Mouse (Mus musculus): ENCODE measurements around the gene Pkig. TPM values are rescaled to one million over a fixed set of nuclear protein-coding genes. Genes with fewer than 3 reads are reported as not detected.
A peak's percentile ranks its signal among the peaks of the same experiment; 100 is the strongest.
"Not testable (repeated sequence)": the region's sequence is repeated elsewhere in the genome, so short reads cannot be mapped to it uniquely, and the experiment has no call there.

Gene Pkig
- polyA plus RNA-seq, 1 experiment from 2014 or later = 165 TPM

- no peak overlapping the region for H3K4me3 ChIP-seq (ENCODE audit: low read depth, low read length)
- H3K27ac ChIP-seq (replicated peaks; ENCODE audit: low read depth, low read length) = no peak overlapping the region
- no peaks in the 10 kb centered on the region for H3K36me3 ChIP-seq (ENCODE audit: control insufficient read depth, insufficient read depth, low read length)
- DNase-seq (ENCODE audit: low spot score) (peak; percentile 37), ATAC-seq (ENCODE audit: low read depth) (no peak)
- no peaks in the 10 kb centered on the region for H3K27me3 ChIP-seq (replicated peaks; ENCODE audit: control insufficient read depth, insufficient read depth, low read length)
- peaks cover 6% of the 10 kb centered on the region; the same call in 1 of the 2 replicates for H3K9me3 ChIP-seq (ENCODE audit: control insufficient read depth, low read length)
- WGBS = 85% methylated on average over 5 of the region's 5 CpGs
- no peak overlapping the region for H3K4me2 ChIP-seq (ENCODE audit: low read depth, low read length)
- no peak overlapping the region for H3K9ac ChIP-seq (ENCODE audit: low read depth, low read length)
- H3K4me1 ChIP-seq (ENCODE audit: control insufficient read depth, insufficient read depth, low read length) = peaks cover 6% of the 10 kb centered on the region; the same call in 1 of the 2 replicates
Observed at GRCm38 (mm10) chr2:163646461-163647080, 11.6 kb upstream of the Pkig start.

GRCm38 (mm10) chr2:163655699-163656098 is 2.5 kb upstream of the Pkig start:
- not testable (repeated sequence) for DNase-seq (ENCODE audit: low spot score); H3K4me3 ChIP-seq (ENCODE audit: low read depth, low read length); ATAC-seq (ENCODE audit: low read depth); H3K4me1 ChIP-seq (ENCODE audit: control insufficient read depth, insufficient read depth, low read length); H3K9ac ChIP-seq (ENCODE audit: low read depth, low read length); H3K36me3 ChIP-seq (ENCODE audit: control insufficient read depth, insufficient read depth, low read length); H3K27me3 ChIP-seq (replicated peaks; ENCODE audit: control insufficient read depth, insufficient read depth, low read length); H3K27ac ChIP-seq (replicated peaks; ENCODE audit: low read depth, low read length); H3K9me3 ChIP-seq (ENCODE audit: control insufficient read depth, low read length); H3K4me2 ChIP-seq (ENCODE audit: low read depth, low read length)
- 92% methylated on average over 6 of the region's 12 CpGs for WGBS

DNA sequence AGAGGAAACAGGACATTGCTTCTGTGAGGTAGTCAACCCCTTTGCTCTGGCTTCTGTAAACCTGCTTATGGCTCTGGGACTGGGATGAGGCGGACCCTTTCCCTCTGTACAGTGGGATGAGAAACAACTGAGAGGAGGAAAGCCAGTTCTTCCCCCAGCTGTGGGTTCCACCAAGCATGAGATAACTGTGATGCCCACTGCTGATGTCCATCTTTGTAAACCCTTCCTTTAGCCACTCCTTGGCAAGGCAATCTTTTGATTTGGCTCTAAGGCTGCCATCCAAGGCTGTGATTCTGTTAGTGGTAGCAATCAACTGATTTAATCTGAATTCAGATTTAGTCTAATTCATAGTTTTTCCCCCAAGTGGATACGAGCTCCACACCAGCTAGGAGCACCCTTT is 700 bp upstream of the Pkig start:
- Histone ChIP-seq H3K4me1 (ENCODE audit: control insufficient read depth, insufficient read depth, low read length) (peaks cover 7% of the 10 kb centered on the region), H3K27me3 (replicated peaks; ENCODE audit: control insufficient read depth, insufficient read depth, low read length) (no peaks in the 10 kb centered on the region), H3K36me3 (ENCODE audit: control insufficient read depth, insufficient read depth, low read length) (no peaks in the 10 kb centered on the region), H3K4me3 (ENCODE audit: low read depth, low read length) (no peak overlapping the region), H3K9ac (ENCODE audit: low read depth, low read length) (no peak overlapping the region), H3K9me3 (ENCODE audit: control insufficient read depth, low read length) (no peaks in the 10 kb centered on the region), H3K27ac (replicated peaks; ENCODE audit: low read depth, low read length) (no peak overlapping the region), H3K4me2 (ENCODE audit: low read depth, low read length) (peak overlapping the region; percentile 73; the same call in 1 of the 2 replicates)
- 84% methylated on average over 2 of the region's 2 CpGs for WGBS
- ATAC-seq (ENCODE audit: low read depth) (no peak), DNase-seq (ENCODE audit: low spot score) (no peak)

DNA sequence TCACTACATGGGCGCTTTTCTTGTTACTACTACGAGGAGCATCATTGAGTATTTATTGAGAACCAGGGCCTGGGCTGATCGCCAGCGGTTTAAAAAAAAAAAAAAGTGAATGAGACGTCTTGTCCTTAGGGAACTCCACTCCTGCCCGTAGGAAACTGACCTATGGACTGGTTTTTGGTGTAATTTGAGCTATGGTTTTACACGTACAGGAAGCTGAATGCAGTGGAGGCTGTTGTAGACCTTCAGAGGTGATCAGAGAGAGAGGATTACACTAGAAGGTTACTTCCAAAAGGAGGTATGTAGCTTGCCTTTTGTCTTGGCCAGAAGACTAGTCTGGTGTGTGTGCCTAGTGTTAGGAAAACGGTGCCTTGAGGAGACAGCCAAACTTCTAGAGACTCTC is 755 bp downstream of the Pkig start:
- peak; percentile 42 for DNase-seq (ENCODE audit: low spot score)
- Histone ChIP-seq H3K4me1 (ENCODE audit: control insufficient read depth, insufficient read depth, low read length) (peaks cover 7% of the 10 kb centered on the region), H3K4me3 (ENCODE audit: low read depth, low read length) (peak overlapping the region; percentile 81), H3K36me3 (ENCODE audit: control insufficient read depth, insufficient read depth, low read length) (no peaks in the 10 kb centered on the region), H3K27ac (replicated peaks; ENCODE audit: low read depth, low read length) (peak overlapping the region; percentile 79), H3K9me3 (ENCODE audit: control insufficient read depth, low read length) (no peaks in the 10 kb centered on the region), H3K4me2 (ENCODE audit: low read depth, low read length) (peak overlapping the region; percentile 73), H3K27me3 (replicated peaks; ENCODE audit: control insufficient read depth, insufficient read depth, low read length) (no peaks in the 10 kb centered on the region), H3K9ac (ENCODE audit: low read depth, low read length) (peak overlapping the region; percentile 88)
- under 1% methylated on average over 8 of the region's 8 CpGs for WGBS
- ATAC-seq (ENCODE audit: low read depth) = no peak

GRCm38 (mm10) chr2:163659431-163659830 is 1.2 kb downstream of the Pkig start:
- H3K4me1 ChIP-seq (ENCODE audit: control insufficient read depth, insufficient read depth, low read length) = peaks cover 7% of the 10 kb centered on the region
- no peaks in the 10 kb centered on the region for H3K9me3 ChIP-seq (ENCODE audit: control insufficient read depth, low read length)
- H3K4me2 ChIP-seq (ENCODE audit: low read depth, low read length) = peak overlapping the region; percentile 73
- H3K27ac ChIP-seq (replicated peaks; ENCODE audit: low read depth, low read length) = peak overlapping the region; percentile 79; the same call in 1 of the 2 replicates
- 51% methylated on average over 12 of the region's 12 CpGs for WGBS
- H3K27me3 ChIP-seq (replicated peaks; ENCODE audit: control insufficient read depth, insufficient read depth, low read length) = no peaks in the 10 kb centered on the region
- ATAC-seq (ENCODE audit: low read depth) = no peak
- DNase-seq (ENCODE audit: low spot score) = no peak
- peak overlapping the region; percentile 88 for H3K9ac ChIP-seq (ENCODE audit: low read depth, low read length)
- H3K4me3 ChIP-seq (ENCODE audit: low read depth, low read length) = peak overlapping the region; percentile 81
- H3K36me3 ChIP-seq (ENCODE audit: control insufficient read depth, insufficient read depth, low read length) = no peaks in the 10 kb centered on the region

GRCm38 (mm10) chr2:163660103-163660701 is 2.0 kb downstream of the Pkig start:
- Histone ChIP-seq H3K36me3 (ENCODE audit: control insufficient read depth, insufficient read depth, low read length) (no peaks in the 10 kb centered on the region), H3K4me3 (ENCODE audit: low read depth, low read length) (no peak overlapping the region), H3K4me2 (ENCODE audit: low read depth, low read length) (no peak overlapping the region), H3K9me3 (ENCODE audit: control insufficient read depth, low read length) (no peaks in the 10 kb centered on the region), H3K9ac (ENCODE audit: low read depth, low read length) (no peak overlapping the region), H3K27me3 (replicated peaks; ENCODE audit: control insufficient read depth, insufficient read depth, low read length) (no peaks in the 10 kb centered on the region), H3K27ac (replicated peaks; ENCODE audit: low read depth, low read length) (no peak overlapping the region), H3K4me1 (ENCODE audit: control insufficient read depth, insufficient read depth, low read length) (peaks cover 7% of the 10 kb centered on the region)
- WGBS = 75% methylated on average over 5 of the region's 5 CpGs
- no peak for ATAC-seq (ENCODE audit: low read depth)
- no peak for DNase-seq (ENCODE audit: low spot score)

DNA sequence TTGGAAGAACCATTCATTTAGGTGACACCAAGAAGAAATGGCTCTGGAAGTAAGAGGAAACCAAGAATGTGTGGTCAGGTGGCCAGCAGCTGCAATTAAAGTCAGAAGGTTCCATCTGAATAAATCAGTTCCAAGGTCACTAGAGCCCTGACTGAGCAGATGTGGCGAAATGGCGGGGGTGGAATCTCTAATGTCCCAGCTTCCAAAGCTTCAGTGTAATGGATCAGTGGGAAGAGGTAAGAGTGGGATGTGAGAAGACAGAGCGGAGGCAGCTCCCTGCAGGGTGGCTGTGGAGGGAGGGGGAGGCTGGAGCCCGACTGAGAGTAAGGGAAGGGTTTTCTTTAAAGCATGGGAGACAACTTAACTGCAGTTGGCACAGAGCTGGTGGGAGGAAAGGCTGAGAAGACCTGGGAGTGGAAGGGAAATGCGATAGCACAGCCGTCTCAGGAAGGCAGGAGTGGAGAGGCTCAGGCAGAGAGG is 3.2 kb downstream of the Pkig start:
- peak; percentile 22 for DNase-seq (ENCODE audit: low spot score)

GRCm38 (mm10) chr2:163662076-163662475 is 3.9 kb downstream of the Pkig start:
- Histone ChIP-seq H3K27ac (replicated peaks; ENCODE audit: low read depth, low read length) (no peak overlapping the region), H3K9me3 (ENCODE audit: control insufficient read depth, low read length) (no peaks in the 10 kb centered on the region), H3K27me3 (replicated peaks; ENCODE audit: control insufficient read depth, insufficient read depth, low read length) (no peaks in the 10 kb centered on the region), H3K36me3 (ENCODE audit: control insufficient read depth, insufficient read depth, low read length) (no peaks in the 10 kb centered on the region), H3K9ac (ENCODE audit: low read depth, low read length) (no peak overlapping the region), H3K4me3 (ENCODE audit: low read depth, low read length) (no peak overlapping the region), H3K4me1 (ENCODE audit: control insufficient read depth, insufficient read depth, low read length) (peaks cover 7% of the 10 kb centered on the region), H3K4me2 (ENCODE audit: low read depth, low read length) (no peak overlapping the region)
- WGBS = 90% methylated on average over 5 of the region's 5 CpGs
- no peak for DNase-seq (ENCODE audit: low spot score)
- ATAC-seq (ENCODE audit: low read depth) = no peak

More for the DNA sequence above, 3.2 kb downstream of the Pkig start:
- Histone ChIP-seq H3K36me3 (ENCODE audit: control insufficient read depth, insufficient read depth, low read length) (no peaks in the 10 kb centered on the region), H3K9me3 (ENCODE audit: control insufficient read depth, low read length) (no peaks in the 10 kb centered on the region), H3K27ac (replicated peaks; ENCODE audit: low read depth, low read length) (no peak overlapping the region), H3K4me2 (ENCODE audit: low read depth, low read length) (no peak overlapping the region), H3K4me3 (ENCODE audit: low read depth, low read length) (no peak overlapping the region), H3K27me3 (replicated peaks; ENCODE audit: control insufficient read depth, insufficient read depth, low read length) (no peaks in the 10 kb centered on the region), H3K4me1 (ENCODE audit: control insufficient read depth, insufficient read depth, low read length) (peaks cover 7% of the 10 kb centered on the region), H3K9ac (ENCODE audit: low read depth, low read length) (no peak overlapping the region)
- WGBS = 41% methylated on average over 6 of the region's 6 CpGs
- no peak for ATAC-seq (ENCODE audit: low read depth)

Measured in embryonic facial prominence, embryonic 14.5 days (tissue).